ENCODE assay signal across 8 mouse cellular contexts in the genomic region with DNA sequence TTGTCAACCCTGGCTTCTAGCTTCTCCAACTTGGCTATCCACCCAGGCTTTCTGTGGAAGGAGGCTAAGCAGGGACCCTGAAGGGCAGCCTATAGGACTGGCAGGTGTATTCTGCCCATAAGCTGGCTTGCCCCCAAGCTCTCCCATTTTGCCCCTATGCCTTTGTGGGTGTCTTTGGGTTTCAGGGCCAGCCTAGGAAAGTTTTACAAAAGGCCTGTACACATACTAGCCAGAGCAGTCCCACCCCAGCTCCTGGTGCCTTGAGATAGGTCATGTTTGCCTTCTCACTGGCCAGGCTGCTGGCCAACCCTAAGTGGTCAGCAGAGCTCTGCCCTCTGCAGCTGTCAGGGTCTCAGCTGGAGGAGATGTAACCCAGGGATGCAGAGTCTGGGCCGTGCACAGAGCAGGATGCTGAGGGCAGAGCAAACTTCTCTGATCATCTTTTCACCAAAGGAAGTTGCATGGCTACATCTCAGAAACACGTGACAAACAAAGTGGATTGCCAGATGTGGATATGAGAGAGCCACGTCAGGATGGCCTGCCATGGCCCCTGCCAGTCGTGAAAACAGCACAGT. TPM values are rescaled to one million over a fixed set of nuclear protein-coding genes. Genes with fewer than 3 reads are reported as not detected.
DNase-seq lines count a peak whose midpoint lies in the region; ATAC-seq and TF ChIP-seq lines count a peak whose summit lies in the region.

No protein-coding gene starts in this region.

- H3K4me2 ChIP-seq in hindbrain, embryonic 12.5 days (replicated peaks): peak overlapping the region; percentile 99
- H3K4me2 ChIP-seq in midbrain, embryonic 11.5 days: peak overlapping the region; percentile 98

- peak overlapping the region; percentile 84 for H3K4me3 ChIP-seq in left cerebral cortex, adult 2 months
- peak overlapping the region; percentile 91 for H3K4me3 ChIP-seq in hindbrain, embryonic 12.5 days
- H3K4me3 ChIP-seq in midbrain, embryonic 11.5 days (ENCODE audit: low read depth, low read length): peak overlapping the region; percentile 88

- H3K27ac ChIP-seq in left cerebral cortex, adult 2 months: peak overlapping the region; percentile 98
- peak overlapping the region; percentile 98 for H3K27ac ChIP-seq in hindbrain, embryonic 12.5 days
- H3K27ac ChIP-seq in midbrain, embryonic 11.5 days (ENCODE audit: low read depth, low read length): peak overlapping the region; percentile 98

- H3K27me3 ChIP-seq in hindbrain, embryonic 12.5 days: no peaks in the 10 kb centered on the region
- no peaks in the 10 kb centered on the region for H3K27me3 ChIP-seq in midbrain, embryonic 11.5 days (ENCODE audit: control insufficient read depth, insufficient read depth, low read length)

- DNase-seq in left cerebral cortex, adult 2 months (ENCODE audit: extremely low spot score in 1 of 2, low spot score in 2 of 2): no peak
- no peak for DNase-seq in left cerebral cortex, adult 9 months (ENCODE audit: low spot score in 2 of 2)
- DNase-seq in embryo, embryonic 9.5 days (ENCODE audit: extremely low spot score): peak; percentile 28
- peak; percentile 96 for DNase-seq in midbrain, embryonic 11.5 days (ENCODE audit: low spot score, missing footprints)
- DNase-seq in adrenal gland, postnatal 4 days (ENCODE audit: low spot score in 2 of 2): no peak
- DNase-seq in left cerebral cortex, postnatal 14 days (ENCODE audit: low spot score in 2 of 2): no peak

- intact Hi-C loops in left cerebral cortex, adult 2 months (cut with DNase I): loop anchor here (5.0 kb wide), 1 partner anchor 77 kb away; no protein-coding TSS in a partner anchor
- intact Hi-C loops in left cerebral cortex, postnatal 14 days (cut with DNase I): no loop called here

- H3K36me3 ChIP-seq in hindbrain, embryonic 12.5 days: peaks cover 20% of the 10 kb centered on the region
- H3K36me3 ChIP-seq in midbrain, embryonic 11.5 days (ENCODE audit: control insufficient read depth, insufficient read depth, low read length): peaks cover 16% of the 10 kb centered on the region

- no peak for TF ChIP-seq CTCF in left cerebral cortex, adult 2 months (IDR thresholded peaks at IDR 0.05)

- no peaks in the 10 kb centered on the region for H3K9me3 ChIP-seq in hindbrain, embryonic 12.5 days (replicated peaks)
- H3K9me3 ChIP-seq in midbrain, embryonic 11.5 days (ENCODE audit: control insufficient read depth, low read length): no peaks in the 10 kb centered on the region

- H3K4me1 ChIP-seq in hindbrain, embryonic 12.5 days: peaks cover 43% of the 10 kb centered on the region
- peaks cover 43% of the 10 kb centered on the region for H3K4me1 ChIP-seq in midbrain, embryonic 11.5 days (ENCODE audit: control insufficient read depth, insufficient read depth, low read length)

- peak overlapping the region; percentile 96 for H3K9ac ChIP-seq in hindbrain, embryonic 12.5 days
- peak overlapping the region; percentile 94 for H3K9ac ChIP-seq in midbrain, embryonic 11.5 days (ENCODE audit: low read length)

- WGBS in hindbrain, embryonic 12.5 days: 50% methylated on average over 4 of the region's 4 CpGs
- WGBS in midbrain, embryonic 11.5 days: 49% methylated on average over 4 of the region's 4 CpGs

- ATAC-seq in hindbrain, embryonic 12.5 days (ENCODE audit: low FRiP score): no peak
- ATAC-seq in midbrain, embryonic 11.5 days (ENCODE audit: low FRiP score): no peak
- ATAC-seq in granulocyte monocyte progenitor cell, adult 5-6 weeks (replicated peaks; ENCODE audit: poor library complexity, severe bottlenecking): no peak

RNA-seq across cellular contexts. Expression of a gene that starts 1.0 kb away (rescaled TPM):
- total RNA-seq in left cerebral cortex, adult 2 months (2021): 100 to 1,000 TPM; 177 to 197 TPM
- polyA plus RNA-seq in hindbrain, embryonic 12.5 days (2016; fragmentation: Nextera tagmentation; extraction: Ambion mirVana): 115 and 120 TPM in 2 replicates
- polyA plus RNA-seq in midbrain, embryonic 11.5 days (2014; fragmentation: Nextera tagmentation; extraction: Ambion mirVana): 80.8 and 94.6 TPM in 2 replicates
- 10 to 100 TPM; 86.7 to 96.3 TPM for total RNA-seq in adrenal gland, postnatal 4 days (2021)
- total RNA-seq in left cerebral cortex, postnatal 14 days (2021): 100 to 1,000 TPM; 207 to 211 TPM
- 79.3 and 146 TPM in 2 replicates for total RNA-seq in granulocyte monocyte progenitor cell, adult 5-6 weeks (2014; fragmentation: Nextera tagmentation)
- 45.2 and 59.7 TPM in 2 replicates for total RNA-seq in granulocyte monocyte progenitor cell, adult 5-6 weeks (2017)

RNA-seq across cellular contexts. Expression of a gene that starts 29.2 kb away (rescaled TPM):
- total RNA-seq in left cerebral cortex, adult 2 months (2021): 10 to 100 TPM; 45.8 to 47.6 TPM
- polyA plus RNA-seq in hindbrain, embryonic 12.5 days (2016; fragmentation: Nextera tagmentation; extraction: Ambion mirVana): 54.5 and 60.0 TPM in 2 replicates
- 73.6 and 76.9 TPM in 2 replicates for polyA plus RNA-seq in midbrain, embryonic 11.5 days (2014; fragmentation: Nextera tagmentation; extraction: Ambion mirVana)
- 10 to 100 TPM; 66.8 to 71.1 TPM for total RNA-seq in adrenal gland, postnatal 4 days (2021)
- total RNA-seq in left cerebral cortex, postnatal 14 days (2021): 10 to 100 TPM; 44.2 to 49.0 TPM
- 48.2 and 60.7 TPM in 2 replicates for total RNA-seq in granulocyte monocyte progenitor cell, adult 5-6 weeks (2014; fragmentation: Nextera tagmentation)
- total RNA-seq in granulocyte monocyte progenitor cell, adult 5-6 weeks (2017): 63.0 and 74.8 TPM in 2 replicates

RNA-seq across cellular contexts. Expression of a gene that starts 41.3 kb away (rescaled TPM):
- total RNA-seq in left cerebral cortex, adult 2 months (2021): 100 to 1,000 TPM; 139 to 145 TPM
- 223 and 232 TPM in 2 replicates for polyA plus RNA-seq in hindbrain, embryonic 12.5 days (2016; fragmentation: Nextera tagmentation; extraction: Ambion mirVana)
- polyA plus RNA-seq in midbrain, embryonic 11.5 days (2014; fragmentation: Nextera tagmentation; extraction: Ambion mirVana): 254 and 269 TPM in 2 replicates
- total RNA-seq in adrenal gland, postnatal 4 days (2021): 100 to 1,000 TPM; 109 to 111 TPM
- 100 to 1,000 TPM; 141 to 144 TPM for total RNA-seq in left cerebral cortex, postnatal 14 days (2021)
- total RNA-seq in granulocyte monocyte progenitor cell, adult 5-6 weeks (2014; fragmentation: Nextera tagmentation): 82.5 and 83.6 TPM in 2 replicates
- 91.8 and 116 TPM in 2 replicates for total RNA-seq in granulocyte monocyte progenitor cell, adult 5-6 weeks (2017)

RNA-seq across cellular contexts. Expression of a gene that starts 41.4 kb away (rescaled TPM):
- total RNA-seq in left cerebral cortex, adult 2 months (2021): 10 to 100 TPM; 60.7 to 63.2 TPM
- 68.5 and 70.1 TPM in 2 replicates for polyA plus RNA-seq in hindbrain, embryonic 12.5 days (2016; fragmentation: Nextera tagmentation; extraction: Ambion mirVana)
- polyA plus RNA-seq in midbrain, embryonic 11.5 days (2014; fragmentation: Nextera tagmentation; extraction: Ambion mirVana): 28.2 and 30.6 TPM in 2 replicates
- 10 to 100 TPM; 18.9 to 22.7 TPM for total RNA-seq in adrenal gland, postnatal 4 days (2021)
- total RNA-seq in left cerebral cortex, postnatal 14 days (2021): 10 to 100 TPM; 75.3 to 79.6 TPM
- 23.8 TPM in 2 replicates for total RNA-seq in granulocyte monocyte progenitor cell, adult 5-6 weeks (2014; fragmentation: Nextera tagmentation)
- total RNA-seq in granulocyte monocyte progenitor cell, adult 5-6 weeks (2017): 3.1 and 4.7 TPM in 2 replicates

Comparison
In these comparisons a context has a peak if more than half of its experiments do, and no peak if none do; other contexts are left out.
1. DNase-seq: peak in embryo, embryonic 9.5 days (single experiment) and midbrain, embryonic 11.5 days (single experiment); none in left cerebral cortex, adult 2 months (0 of 2), left cerebral cortex, adult 9 months (0 of 2), adrenal gland, postnatal 4 days (0 of 2) and left cerebral cortex, postnatal 14 days (0 of 2).
2. Peak in every context shown above with its lines, with median percentiles within 50 percentile points of each other: H3K27ac ChIP-seq and H3K4me3 ChIP-seq.